Mouse (Mus musculus): ENCODE results near the gene Med13l. TPM values are rescaled to one million over a fixed set of nuclear protein-coding genes. Genes with fewer than 3 reads are reported as not detected.

Gene Med13l
- 9.0 and 9.8 TPM in 2 replicates for polyA plus RNA-seq (2014; fragmentation: Nextera tagmentation; extraction: Ambion mirVana)

GRCm38 (mm10) chr5:118560385-118561085, at the start of gene Med13l:
TSS of gene Med13l (plus strand) at chr5:118560679.
- Histone ChIP-seq H3K27me3 (ENCODE audit: control insufficient read depth, insufficient read depth, low read length) (no peaks in the 10 kb centered on the region; the same call in 1 of the 2 replicates), H3K4me1 (ENCODE audit: control insufficient read depth, insufficient read depth, low read length) (peaks cover 19% of the 10 kb centered on the region), H3K9me3 (ENCODE audit: control insufficient read depth, low read length) (no peaks in the 10 kb centered on the region), H3K4me2 (peak within 1 kb of the TSS; percentile 81), H3K9ac (ENCODE audit: low read length) (peak within 1 kb of the TSS; percentile 94), H3K27ac (ENCODE audit: low read depth, low read length) (peak within 1 kb of the TSS; percentile 89), H3K4me3 (ENCODE audit: low read depth, low read length) (peak within 1 kb of the TSS; percentile 87), H3K36me3 (ENCODE audit: control insufficient read depth, insufficient read depth, low read length) (no peaks in the 10 kb centered on the region)
- peak; percentile 92 for DNase-seq (ENCODE audit: low spot score, missing footprints)
- ATAC-seq (ENCODE audit: low FRiP score) = peak; percentile 63
- WGBS = under 1% methylated on average over 36 of the region's 120 CpGs

GRCm38 (mm10) chr5:118510969-118511368, 49.5 kb upstream of the Med13l start:
- ATAC-seq (ENCODE audit: low FRiP score) (no peak), DNase-seq (ENCODE audit: low spot score, missing footprints) (no peak)
- no peak overlapping the region for H3K27ac ChIP-seq (ENCODE audit: low read depth, low read length)
- WGBS = 81% methylated on average over 4 of the region's 4 CpGs
- H3K4me2 ChIP-seq = no peak overlapping the region
- H3K9me3 ChIP-seq (ENCODE audit: control insufficient read depth, low read length) = no peaks in the 10 kb centered on the region
- H3K4me3 ChIP-seq (ENCODE audit: low read depth, low read length) = no peak overlapping the region
- peaks cover 26% of the 10 kb centered on the region for H3K27me3 ChIP-seq (ENCODE audit: control insufficient read depth, insufficient read depth, low read length)
- no peak overlapping the region for H3K9ac ChIP-seq (ENCODE audit: low read length)
- H3K4me1 ChIP-seq (ENCODE audit: control insufficient read depth, insufficient read depth, low read length) = peaks cover 8% of the 10 kb centered on the region
- H3K36me3 ChIP-seq (ENCODE audit: control insufficient read depth, insufficient read depth, low read length) = no peaks in the 10 kb centered on the region

- Histone ChIP-seq H3K27me3 (ENCODE audit: control insufficient read depth, insufficient read depth, low read length) (peaks cover 43% of the 10 kb centered on the region), H3K27ac (ENCODE audit: low read depth, low read length) (no peak overlapping the region), H3K9me3 (ENCODE audit: control insufficient read depth, low read length) (no peaks in the 10 kb centered on the region), H3K4me3 (ENCODE audit: low read depth, low read length) (no peak overlapping the region), H3K4me2 (no peak overlapping the region), H3K4me1 (ENCODE audit: control insufficient read depth, insufficient read depth, low read length) (peaks cover 8% of the 10 kb centered on the region), H3K36me3 (ENCODE audit: control insufficient read depth, insufficient read depth, low read length) (no peaks in the 10 kb centered on the region), H3K9ac (ENCODE audit: low read length) (no peak overlapping the region)
- DNase-seq (ENCODE audit: low spot score, missing footprints) = no peak
- WGBS = 83% methylated on average over 1 of the region's 1 CpGs
- ATAC-seq (ENCODE audit: low FRiP score) = no peak
Observed at GRCm38 (mm10) chr5:118513005-118513404, 47.5 kb upstream of the Med13l start.

GRCm38 (mm10) chr5:118513629-118514526, 46.6 kb upstream of the Med13l start:
- DNase-seq (ENCODE audit: low spot score, missing footprints) (peak; percentile 96), ATAC-seq (ENCODE audit: low FRiP score) (no peak)
- H3K4me3 ChIP-seq (ENCODE audit: low read depth, low read length) = peak overlapping the region; percentile 24
- peak overlapping the region; percentile 24; the same call in 1 of the 2 replicates for H3K9ac ChIP-seq (ENCODE audit: low read length)
- WGBS = 9% methylated on average over 43 of the region's 43 CpGs
- no peaks in the 10 kb centered on the region for H3K9me3 ChIP-seq (ENCODE audit: control insufficient read depth, low read length)
- H3K4me1 ChIP-seq (ENCODE audit: control insufficient read depth, insufficient read depth, low read length) = peaks cover 8% of the 10 kb centered on the region
- no peaks in the 10 kb centered on the region for H3K36me3 ChIP-seq (ENCODE audit: control insufficient read depth, insufficient read depth, low read length)
- no peak overlapping the region for H3K27ac ChIP-seq (ENCODE audit: low read depth, low read length)
- peaks cover 43% of the 10 kb centered on the region for H3K27me3 ChIP-seq (ENCODE audit: control insufficient read depth, insufficient read depth, low read length)
- peak overlapping the region; percentile 52 for H3K4me2 ChIP-seq

- DNase-seq (ENCODE audit: low spot score, missing footprints) = peak; percentile 93
- Histone ChIP-seq H3K9me3 (ENCODE audit: control insufficient read depth, low read length) (no peaks in the 10 kb centered on the region), H3K4me1 (ENCODE audit: control insufficient read depth, insufficient read depth, low read length) (peaks cover 8% of the 10 kb centered on the region), H3K4me2 (peak overlapping the region; percentile 52), H3K27me3 (ENCODE audit: control insufficient read depth, insufficient read depth, low read length) (peaks cover 43% of the 10 kb centered on the region), H3K4me3 (ENCODE audit: low read depth, low read length) (peak overlapping the region; percentile 24), H3K27ac (ENCODE audit: low read depth, low read length) (no peak overlapping the region), H3K9ac (ENCODE audit: low read length) (no peak overlapping the region), H3K36me3 (ENCODE audit: control insufficient read depth, insufficient read depth, low read length) (no peaks in the 10 kb centered on the region)
- no peak for ATAC-seq (ENCODE audit: low FRiP score)
- 24% methylated on average over 9 of the region's 9 CpGs for WGBS
Observed at GRCm38 (mm10) chr5:118514527-118514831, 46.0 kb upstream of the Med13l start.

- no peak overlapping the region for H3K4me3 ChIP-seq (ENCODE audit: low read depth, low read length)
- peaks cover 10% of the 10 kb centered on the region for H3K4me1 ChIP-seq (ENCODE audit: control insufficient read depth, insufficient read depth, low read length)
Observed at GRCm38 (mm10) chr5:118514842-118515241, 45.6 kb upstream of the Med13l start.

GRCm38 (mm10) chr5:118515280-118515721, 45.2 kb upstream of the Med13l start:
- H3K36me3 ChIP-seq (ENCODE audit: control insufficient read depth, insufficient read depth, low read length) = no peaks in the 10 kb centered on the region
- no peak overlapping the region for H3K9ac ChIP-seq (ENCODE audit: low read length)
- WGBS = 25% methylated on average over 11 of the region's 11 CpGs
- H3K27me3 ChIP-seq (ENCODE audit: control insufficient read depth, insufficient read depth, low read length) = peaks cover 43% of the 10 kb centered on the region
- H3K4me2 ChIP-seq = no peak overlapping the region
- DNase-seq (ENCODE audit: low spot score, missing footprints) (no peak), ATAC-seq (ENCODE audit: low FRiP score) (no peak)
- no peaks in the 10 kb centered on the region for H3K9me3 ChIP-seq (ENCODE audit: control insufficient read depth, low read length)
- peaks cover 10% of the 10 kb centered on the region for H3K4me1 ChIP-seq (ENCODE audit: control insufficient read depth, insufficient read depth, low read length)
- no peak overlapping the region for H3K4me3 ChIP-seq (ENCODE audit: low read depth, low read length)
- no peak overlapping the region for H3K27ac ChIP-seq (ENCODE audit: low read depth, low read length)

More at GRCm38 (mm10) chr5:118514842-118515241, 45.6 kb upstream of the Med13l start:
- no peaks in the 10 kb centered on the region for H3K9me3 ChIP-seq (ENCODE audit: control insufficient read depth, low read length)
- no peak overlapping the region for H3K27ac ChIP-seq (ENCODE audit: low read depth, low read length)
- H3K36me3 ChIP-seq (ENCODE audit: control insufficient read depth, insufficient read depth, low read length) = no peaks in the 10 kb centered on the region
- no peak overlapping the region for H3K9ac ChIP-seq (ENCODE audit: low read length)
- DNase-seq (ENCODE audit: low spot score, missing footprints) = no peak
- ATAC-seq (ENCODE audit: low FRiP score) = no peak
- H3K4me2 ChIP-seq = no peak overlapping the region
- peaks cover 43% of the 10 kb centered on the region for H3K27me3 ChIP-seq (ENCODE audit: control insufficient read depth, insufficient read depth, low read length)
- WGBS = 47% methylated on average over 5 of the region's 5 CpGs

GRCm38 (mm10) chr5:118516066-118516465, 44.4 kb upstream of the Med13l start:
- Histone ChIP-seq H3K4me1 (ENCODE audit: control insufficient read depth, insufficient read depth, low read length) (peaks cover 12% of the 10 kb centered on the region), H3K36me3 (ENCODE audit: control insufficient read depth, insufficient read depth, low read length) (no peaks in the 10 kb centered on the region)

GRCm38 (mm10) chr5:118516470-118516869, 44.0 kb upstream of the Med13l start:
- WGBS = 49% methylated on average over 6 of the region's 6 CpGs
- no peak overlapping the region for H3K4me3 ChIP-seq (ENCODE audit: low read depth, low read length)
- H3K9ac ChIP-seq (ENCODE audit: low read length) = no peak overlapping the region
- no peaks in the 10 kb centered on the region for H3K9me3 ChIP-seq (ENCODE audit: control insufficient read depth, low read length)
- peaks cover 47% of the 10 kb centered on the region for H3K27me3 ChIP-seq (ENCODE audit: control insufficient read depth, insufficient read depth, low read length)
- ATAC-seq (ENCODE audit: low FRiP score) (no peak), DNase-seq (ENCODE audit: low spot score, missing footprints) (no peak)
- H3K4me2 ChIP-seq = no peak overlapping the region
- no peaks in the 10 kb centered on the region for H3K36me3 ChIP-seq (ENCODE audit: control insufficient read depth, insufficient read depth, low read length)
- H3K27ac ChIP-seq (ENCODE audit: low read depth, low read length) = no peak overlapping the region
- peaks cover 12% of the 10 kb centered on the region for H3K4me1 ChIP-seq (ENCODE audit: control insufficient read depth, insufficient read depth, low read length)

More at GRCm38 (mm10) chr5:118516066-118516465, 44.4 kb upstream of the Med13l start:
- peaks cover 43% of the 10 kb centered on the region for H3K27me3 ChIP-seq (ENCODE audit: control insufficient read depth, insufficient read depth, low read length)
- H3K9me3 ChIP-seq (ENCODE audit: control insufficient read depth, low read length) = no peaks in the 10 kb centered on the region
- no peak overlapping the region for H3K9ac ChIP-seq (ENCODE audit: low read length)
- H3K4me2 ChIP-seq = no peak overlapping the region
- 83% methylated on average over 6 of the region's 6 CpGs for WGBS
- H3K27ac ChIP-seq (ENCODE audit: low read depth, low read length) = no peak overlapping the region
- DNase-seq (ENCODE audit: low spot score, missing footprints) = no peak
- ATAC-seq (ENCODE audit: low FRiP score) = no peak
- H3K4me3 ChIP-seq (ENCODE audit: low read depth, low read length) = no peak overlapping the region

Measured in midbrain, embryonic 11.5 days (tissue).